Mouse (Mus musculus) limb, embryonic 10.5 days (tissue): Measurements from ENCODE around the gene Cdk16. TPM values are rescaled to one million over a fixed set of nuclear protein-coding genes. Genes with fewer than 3 reads are reported as not detected.

Experiments
- DNase-seq: peaks from one replicate; pipeline ENCODE4 v3.0.0-alpha.2; 2017; ENCODE audit warnings: low spot score
- H3K27ac ChIP-seq: fragments of 300-500 bp; sonication (generic); 2 replicates; pipeline ENCODE4 v1.5.1; 2016; ENCODE audit warnings: mild to moderate bottlenecking
- H3K27me3 ChIP-seq: fragments of 300-500 bp; sonication (generic); 2 replicates; pipeline ENCODE4 v1.6.1; 2016; ENCODE audit warnings: low read depth, mild to moderate bottlenecking; ENCODE audit not compliant: poor library complexity, severe bottlenecking
- H3K36me3 ChIP-seq: fragments of 300-500 bp; sonication (generic); 2 replicates; pipeline ENCODE4 v1.6.1; 2016; ENCODE audit warnings: mild to moderate bottlenecking, moderate library complexity
- H3K4me1 ChIP-seq: fragments of 300-500 bp; sonication (generic); 2 replicates; pipeline ENCODE4 v1.6.1; 2016
- H3K4me3 ChIP-seq: fragments of 300-500 bp; sonication (generic); 2 replicates; pipeline ENCODE4 v1.5.1; 2016; ENCODE audit warnings: mild to moderate bottlenecking, moderate library complexity
- H3K9me3 ChIP-seq: fragments of 300-500 bp; sonication (generic); replicated peaks from 2 replicates; pipeline ENCODE4 v1.6.1; 2016; ENCODE audit warnings: mild to moderate bottlenecking
- WGBS: fragments of 180-500 bp; shearing (Covaris S2); methylation state at CpG from one replicate; pipeline ENCODE4 v1.1.7; 2016; 5-methylcytosine and 5-hydroxymethylcytosine counted together
- polyA plus RNA-seq: library from polyadenylated mRNA; unstranded; fragments of >200 nt; fragmentation: Nextera tagmentation; extraction: Ambion mirVana; gene quantifications from 2 replicates; pipeline ENCODE4 v1.2.1, GENCODE M21; 2016

The Cdk16 gene
- polyA plus RNA-seq, result 124 and 134 TPM in 2 replicates

DNA sequence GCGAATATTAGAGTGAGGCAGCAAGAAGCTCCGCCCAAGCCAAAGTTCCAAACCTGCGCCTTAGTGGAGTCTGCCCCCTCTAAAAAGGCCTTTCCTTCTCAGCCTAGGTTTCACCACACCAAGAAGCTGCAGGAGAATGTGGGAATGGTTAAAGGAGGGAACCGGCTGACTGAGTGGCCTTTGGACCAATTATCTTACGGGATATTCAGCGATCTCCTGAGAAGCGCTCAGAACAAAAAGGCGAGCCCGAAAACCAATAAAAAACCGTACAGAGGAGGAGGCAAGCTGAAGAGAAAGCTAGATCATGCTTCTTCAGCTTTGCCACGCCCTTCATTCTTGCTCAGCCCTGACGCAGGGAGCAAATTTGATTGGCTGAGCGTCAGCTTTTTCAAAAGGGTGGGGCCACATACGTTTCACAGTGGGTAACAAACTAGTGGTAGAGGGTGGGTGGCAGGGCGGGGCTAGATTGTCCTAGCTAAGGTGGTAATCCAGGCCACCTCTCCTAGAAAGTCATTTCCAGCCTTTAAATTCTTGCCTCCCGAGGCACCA, at the start of gene Cdk16:
Gene Cdk16 (plus strand): TSS at position 436 of the 549 bp plus-strand sequence.
- no peaks in the 10 kb centered on the region for H3K9me3 ChIP-seq
- H3K4me1 ChIP-seq, result 0 out of 2 replicates have a peak, but pooled peaks cover 7% of the 10 kb centered on the region
- 10% methylated on average over 16 of the region's 16 CpGs for WGBS
- peaks cover 28% of the 10 kb centered on the region for H3K36me3 ChIP-seq
- peak within 1 kb of the TSS; percentile 68 for H3K4me3 ChIP-seq
- H3K27ac ChIP-seq, result peak within 1 kb of the TSS; percentile 94
- peak; percentile 70 for DNase-seq
- H3K27me3 ChIP-seq, result no peaks in the 10 kb centered on the region

DNA sequence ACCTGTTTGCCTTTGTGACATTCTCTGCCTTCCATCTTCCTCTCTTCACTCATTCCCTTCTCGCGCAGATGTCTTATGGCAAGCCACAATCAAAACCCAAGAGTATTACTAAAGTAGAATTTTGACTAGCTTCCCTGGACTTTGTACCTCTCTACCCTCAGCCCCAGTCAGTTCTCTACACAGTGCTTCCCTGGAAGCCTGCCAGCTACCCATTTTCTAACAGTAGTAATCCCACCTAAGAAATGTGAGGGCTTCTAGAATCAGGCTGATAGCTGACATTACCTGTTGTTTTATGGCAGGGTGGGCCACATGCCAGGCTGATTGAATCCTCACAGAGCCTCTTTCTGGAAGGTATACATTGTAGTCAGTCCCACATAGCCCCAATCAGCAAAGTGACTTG, 49.6 kb upstream of the Cdk16 start:
- Histone ChIP-seq H3K36me3 (peaks cover 83% of the 10 kb centered on the region), H3K4me3 (no peak overlapping the region), H3K4me1 (no peaks in the 10 kb centered on the region), H3K27me3 (no peaks in the 10 kb centered on the region), H3K9me3 (no peaks in the 10 kb centered on the region), H3K27ac (no peak overlapping the region)
- DNase-seq, result no peak
- 97% methylated on average over 2 of the region's 2 CpGs for WGBS

DNA sequence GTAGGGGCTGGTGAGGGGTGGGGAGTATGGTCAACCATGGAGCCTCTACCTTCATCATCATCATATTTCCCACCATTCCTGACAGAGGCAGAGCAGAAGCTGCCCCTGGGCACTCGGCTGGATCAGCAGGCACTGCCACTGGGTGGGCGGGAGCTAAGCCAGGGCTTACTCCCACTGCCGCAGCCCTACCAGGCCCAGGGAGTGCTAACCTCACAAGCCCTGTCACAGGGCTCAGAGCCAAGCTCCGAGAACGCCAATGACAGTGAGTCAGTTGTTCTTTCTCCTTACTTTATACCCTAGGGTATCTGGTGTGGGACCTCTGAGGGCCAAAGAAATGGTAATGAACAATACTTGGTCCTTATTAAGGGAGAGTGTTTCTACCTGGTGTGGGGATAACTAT, 43.0 kb upstream of the Cdk16 start:
- Histone ChIP-seq H3K36me3 (peaks cover 97% of the 10 kb centered on the region), H3K27ac (no peak overlapping the region), H3K4me3 (no peak overlapping the region), H3K4me1 (no peaks in the 10 kb centered on the region), H3K9me3 (no peaks in the 10 kb centered on the region), H3K27me3 (no peaks in the 10 kb centered on the region)
- DNase-seq, result no peak
- WGBS, result 92% methylated on average over 5 of the region's 5 CpGs

DNA sequence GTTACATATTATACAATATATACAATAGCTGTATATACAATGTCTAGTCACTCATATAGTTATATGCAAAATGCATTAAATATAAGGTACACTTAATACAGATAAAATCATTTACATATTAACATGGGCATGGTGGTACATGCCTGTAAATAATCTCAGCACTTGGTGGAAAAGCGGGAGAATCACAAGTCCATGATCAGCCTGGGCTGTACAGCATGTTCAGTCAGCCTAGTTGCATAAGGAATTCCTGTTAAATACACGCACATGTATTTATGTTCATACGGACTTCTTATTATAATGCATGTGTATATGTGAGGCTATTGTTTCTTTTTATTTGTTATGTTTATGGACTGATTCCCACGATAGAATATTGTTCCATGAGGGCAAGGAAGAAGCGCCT, 30.2 kb upstream of the Cdk16 start:
- 31% methylated on average over 5 of the region's 5 CpGs for WGBS
- DNase-seq, result no peak
- H3K27ac ChIP-seq, result no peak overlapping the region
- H3K4me3 ChIP-seq, result peak overlapping the region; percentile 56
- H3K27me3 ChIP-seq, result no peaks in the 10 kb centered on the region
- H3K9me3 ChIP-seq, result no peaks in the 10 kb centered on the region
- H3K36me3 ChIP-seq, result no peaks in the 10 kb centered on the region
- H3K4me1 ChIP-seq, result no peaks in the 10 kb centered on the region

DNA sequence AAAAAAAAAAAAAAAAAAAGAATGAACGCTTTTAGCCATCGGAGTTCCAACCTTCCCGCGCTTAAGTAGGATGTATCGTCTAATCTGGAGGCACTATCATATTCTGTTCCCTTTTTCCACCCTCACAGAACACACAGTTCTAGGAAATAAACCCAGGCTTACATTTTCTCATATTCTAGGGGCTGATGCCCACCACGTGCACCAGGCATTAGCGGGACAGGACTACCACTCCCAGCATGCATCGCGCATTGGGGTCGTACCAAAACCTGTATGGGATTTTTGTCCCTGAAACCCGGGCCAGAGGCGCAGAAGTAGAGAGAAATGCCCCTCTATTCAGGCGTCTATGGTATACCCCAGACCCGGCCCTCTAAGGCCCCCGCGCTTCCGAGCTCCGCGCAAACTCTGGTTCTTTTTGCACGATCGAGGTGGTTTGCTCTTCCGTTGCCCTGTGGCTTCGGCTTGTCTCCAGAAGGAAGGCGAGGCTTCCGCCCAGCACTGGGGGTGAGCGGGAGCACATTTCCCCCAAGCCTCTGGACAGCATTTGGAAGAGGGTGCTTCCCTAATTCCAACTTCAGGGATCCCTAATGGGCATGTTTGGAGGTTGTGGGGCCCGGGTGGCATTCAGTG, 29.6 kb upstream of the Cdk16 start, which contains the start of gene Uba1:
Gene Uba1 (plus strand): TSS at position 301 of the 627 bp plus-strand sequence.
- peak within 1 kb of the TSS; percentile 67 for H3K27ac ChIP-seq
- H3K9me3 ChIP-seq, result no peaks in the 10 kb centered on the region
- H3K4me1 ChIP-seq, result no peaks in the 10 kb centered on the region
- WGBS, result 10% methylated on average over 27 of the region's 27 CpGs
- H3K4me3 ChIP-seq, result peak within 1 kb of the TSS; percentile 56
- no peaks in the 10 kb centered on the region for H3K27me3 ChIP-seq
- peak; percentile 81 for DNase-seq
- no peaks in the 10 kb centered on the region for H3K36me3 ChIP-seq

DNA sequence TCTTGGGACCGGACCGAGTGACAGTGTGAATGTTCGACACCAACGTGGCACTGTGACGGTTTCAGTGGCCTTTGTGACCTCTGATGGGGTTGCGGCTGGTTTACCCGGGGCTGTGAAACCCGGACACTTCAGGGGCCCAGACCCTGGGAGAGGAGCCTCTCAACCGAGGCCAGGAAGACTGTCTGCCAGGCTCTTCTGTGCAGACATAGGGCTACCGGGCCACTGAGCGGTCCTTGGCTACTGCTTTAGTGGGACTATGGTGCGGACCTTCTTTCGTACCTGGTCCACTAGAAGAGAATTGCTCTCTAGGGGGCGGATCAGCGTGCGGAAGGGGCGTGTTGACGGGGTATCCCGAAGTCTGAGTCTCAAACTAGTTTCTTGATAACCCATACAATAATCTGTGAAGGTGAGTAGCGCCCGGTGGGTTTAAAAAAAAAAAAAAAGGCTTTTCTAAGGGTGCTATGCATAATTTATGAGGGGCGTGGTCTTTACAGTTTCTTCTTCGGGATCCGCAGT, 28.8 kb upstream of the Cdk16 start:
- H3K27ac ChIP-seq, result peak overlapping the region; percentile 67
- no peaks in the 10 kb centered on the region for H3K27me3 ChIP-seq
- H3K9me3 ChIP-seq, result no peaks in the 10 kb centered on the region
- H3K4me3 ChIP-seq, result peak overlapping the region; percentile 56
- peak; percentile 38 for DNase-seq
- WGBS, result 5% methylated on average over 24 of the region's 24 CpGs
- H3K4me1 ChIP-seq, result 0 out of 2 replicates have a peak, but pooled peaks cover 3% of the 10 kb centered on the region
- H3K36me3 ChIP-seq, result no peaks in the 10 kb centered on the region

DNA sequence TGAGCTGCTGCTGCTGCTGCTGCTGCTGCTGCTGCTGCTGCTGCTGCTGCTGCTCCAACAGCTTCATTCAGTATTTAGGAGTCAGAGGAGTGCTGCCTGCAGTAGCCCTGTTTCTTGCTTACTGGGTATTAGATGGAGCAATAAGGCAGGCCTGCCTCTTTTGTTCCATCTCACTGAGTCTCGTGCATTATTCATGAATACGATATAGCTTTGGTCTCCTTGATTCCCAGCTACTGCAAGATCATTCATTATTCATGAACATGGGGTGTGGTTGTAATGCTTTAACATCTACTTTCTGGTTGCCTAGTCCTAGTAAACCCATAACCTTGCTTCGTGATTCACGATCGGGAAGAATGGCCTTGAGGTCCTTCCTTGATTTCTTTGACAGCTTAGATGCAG, 25.4 kb upstream of the Cdk16 start:
- H3K36me3 ChIP-seq, result peaks cover 25% of the 10 kb centered on the region
- 22% methylated on average over 5 of the region's 5 CpGs for WGBS
- H3K9me3 ChIP-seq, result no peaks in the 10 kb centered on the region
- no peak for DNase-seq
- no peak overlapping the region for H3K27ac ChIP-seq
- H3K4me3 ChIP-seq, result peak overlapping the region; percentile 71; the same call in 1 of the 2 replicates
- 0 out of 2 replicates have a peak, but pooled peaks cover 5% of the 10 kb centered on the region for H3K4me1 ChIP-seq
- no peaks in the 10 kb centered on the region for H3K27me3 ChIP-seq

DNA sequence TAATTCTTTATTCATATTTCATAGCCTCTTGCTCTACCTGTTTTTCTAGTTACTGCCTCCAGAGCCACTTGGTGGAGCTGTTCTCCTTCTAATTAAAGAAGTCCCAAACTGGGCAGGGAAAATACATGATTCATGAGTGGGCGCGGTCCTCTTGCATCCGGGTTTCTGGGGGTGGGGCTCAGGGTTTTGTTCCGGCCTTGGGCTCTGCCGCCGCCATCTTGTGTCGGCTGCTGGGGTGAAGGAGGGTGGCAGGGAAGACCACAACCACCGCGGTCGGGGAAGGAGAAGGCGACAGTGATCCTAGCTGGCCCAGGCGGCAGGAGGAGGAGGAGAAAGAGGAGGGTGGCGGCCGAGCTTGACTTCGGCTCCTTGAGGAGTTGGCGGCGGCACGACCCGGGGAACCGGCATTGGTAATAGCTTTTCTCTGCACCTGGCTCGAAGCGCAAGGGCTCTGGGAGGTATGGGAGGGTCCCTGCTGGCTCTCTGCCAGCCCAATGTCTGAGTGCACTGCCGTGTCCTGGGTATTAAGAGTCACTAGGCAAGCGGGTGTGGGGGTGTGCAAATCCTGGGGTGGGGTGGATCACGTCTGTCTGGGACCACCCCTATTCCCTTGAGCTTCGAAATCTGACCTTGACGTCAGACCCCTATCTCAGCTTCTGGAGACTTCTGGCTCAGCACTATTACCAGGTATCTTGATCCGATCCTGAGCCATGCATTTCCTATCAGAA, 24.9 kb upstream of the Cdk16 start:
- Histone ChIP-seq H3K27ac (peak overlapping the region; percentile 87), H3K4me1 (0 out of 2 replicates have a peak, but pooled peaks cover 5% of the 10 kb centered on the region), H3K27me3 (no peaks in the 10 kb centered on the region), H3K4me3 (peak overlapping the region; percentile 71), H3K9me3 (no peaks in the 10 kb centered on the region), H3K36me3 (peaks cover 31% of the 10 kb centered on the region)
- WGBS, result 15% methylated on average over 25 of the region's 28 CpGs
- DNase-seq, result peak; percentile 85

DNA sequence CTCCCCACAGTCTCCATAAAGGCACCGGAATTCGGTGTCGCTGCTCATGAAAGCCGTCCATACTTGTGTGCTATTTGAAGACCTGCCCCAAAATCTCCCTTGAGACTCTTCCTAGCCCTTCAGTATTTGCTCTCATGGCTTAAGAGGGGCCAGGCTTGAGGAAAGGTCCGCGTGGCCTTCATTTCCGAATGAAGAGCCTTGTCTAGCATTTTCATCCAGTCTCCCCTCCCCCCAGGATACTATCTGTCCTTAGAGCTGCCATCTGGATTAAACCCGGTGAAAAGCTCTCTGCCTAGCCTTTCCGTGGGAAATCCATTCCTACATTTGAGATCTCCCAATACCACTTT, 24.3 kb upstream of the Cdk16 start:
- peak overlapping the region; percentile 71 for H3K4me3 ChIP-seq
- 13% methylated on average over 9 of the region's 9 CpGs for WGBS
- no peaks in the 10 kb centered on the region for H3K27me3 ChIP-seq
- no peak for DNase-seq
- H3K4me1 ChIP-seq, result 0 out of 2 replicates have a peak, but pooled peaks cover 5% of the 10 kb centered on the region
- H3K36me3 ChIP-seq, result peaks cover 36% of the 10 kb centered on the region
- H3K9me3 ChIP-seq, result no peaks in the 10 kb centered on the region
- peak overlapping the region; percentile 87 for H3K27ac ChIP-seq

DNA sequence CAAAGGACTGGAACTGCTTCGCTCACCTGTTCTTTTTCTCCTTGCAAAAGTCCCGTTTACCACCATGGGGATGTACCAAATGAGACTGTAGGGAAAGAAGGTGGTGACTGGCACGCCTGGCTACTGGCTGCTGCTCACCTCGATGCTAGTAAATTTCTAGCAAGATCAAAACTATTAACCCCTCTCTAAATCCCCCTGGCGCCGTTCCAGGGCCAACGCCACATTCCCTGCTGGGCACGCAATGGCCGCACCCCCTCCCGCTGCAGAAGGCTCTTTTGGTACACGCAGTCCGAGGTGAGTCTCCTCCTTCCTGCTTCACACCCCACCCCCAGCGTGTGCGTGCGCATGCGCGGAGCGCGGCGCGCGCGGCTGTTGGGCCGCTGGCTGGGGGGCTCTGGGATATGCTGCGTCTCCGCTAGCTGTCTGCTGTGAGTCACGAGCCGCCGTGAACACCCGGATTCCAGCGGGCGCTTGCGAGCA, 354 bp downstream of the Cdk16 start:
- Histone ChIP-seq H3K36me3 (peaks cover 28% of the 10 kb centered on the region), H3K4me1 (0 out of 2 replicates have a peak, but pooled peaks cover 7% of the 10 kb centered on the region), H3K9me3 (no peaks in the 10 kb centered on the region), H3K27ac (peak overlapping the region; percentile 94), H3K27me3 (no peaks in the 10 kb centered on the region), H3K4me3 (peak overlapping the region; percentile 68)
- peak; percentile 84 for DNase-seq
- 14% methylated on average over 21 of the region's 33 CpGs for WGBS

DNA sequence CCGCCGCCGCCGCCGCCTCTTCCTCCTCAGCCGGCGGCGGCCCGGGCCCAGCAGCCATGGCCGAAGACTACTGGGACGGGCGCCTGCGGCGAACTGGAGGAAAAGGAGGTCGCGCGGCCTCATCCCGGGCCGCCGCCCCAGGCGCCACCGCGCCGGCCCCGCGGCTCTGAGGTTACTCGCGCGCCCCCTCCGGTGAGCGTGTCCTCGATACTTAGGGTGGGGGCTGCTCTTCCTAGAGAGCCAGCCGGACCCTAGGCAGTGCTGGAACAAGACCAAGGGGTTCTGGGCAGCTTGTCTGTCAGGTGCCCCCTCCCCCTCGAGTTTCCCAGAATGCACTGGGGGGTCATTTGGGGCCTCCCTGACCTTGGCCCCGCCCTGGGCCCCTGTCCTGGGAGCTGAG, 861 bp downstream of the Cdk16 start:
- Histone ChIP-seq H3K36me3 (peaks cover 29% of the 10 kb centered on the region), H3K9me3 (no peaks in the 10 kb centered on the region), H3K27ac (peak overlapping the region; percentile 94), H3K27me3 (no peaks in the 10 kb centered on the region), H3K4me1 (0 out of 2 replicates have a peak, but pooled peaks cover 7% of the 10 kb centered on the region), H3K4me3 (peak overlapping the region; percentile 68)
- peak; percentile 62 for DNase-seq
- 9% methylated on average over 30 of the region's 35 CpGs for WGBS

DNA sequence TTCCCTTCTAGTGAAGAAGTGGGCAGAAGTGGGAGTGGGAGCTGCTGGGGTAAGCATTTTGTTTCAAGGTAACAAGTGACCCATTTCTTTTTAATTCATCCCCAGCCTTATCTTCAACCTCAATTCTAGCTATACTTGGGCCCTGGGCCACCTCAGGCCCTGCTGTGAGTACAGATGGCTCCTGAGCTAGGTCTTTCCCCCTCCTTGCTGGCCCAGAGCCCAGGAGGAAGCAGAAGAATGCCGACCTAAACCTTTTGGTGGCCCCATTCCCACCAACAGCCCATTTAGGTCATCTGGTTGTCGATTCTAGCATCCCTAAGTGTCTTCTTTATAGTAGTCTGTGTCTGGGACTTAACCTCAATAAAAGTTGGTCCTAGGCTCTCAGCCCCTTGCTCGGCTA, 3.8 kb downstream of the Cdk16 start:
- H3K4me1 ChIP-seq, result 0 out of 2 replicates have a peak, but pooled peaks cover 7% of the 10 kb centered on the region
- H3K4me3 ChIP-seq, result no peak overlapping the region
- 69% methylated on average over 3 of the region's 3 CpGs for WGBS
- no peaks in the 10 kb centered on the region for H3K9me3 ChIP-seq
- no peak overlapping the region for H3K27ac ChIP-seq
- no peaks in the 10 kb centered on the region for H3K27me3 ChIP-seq
- H3K36me3 ChIP-seq, result peaks cover 50% of the 10 kb centered on the region
- DNase-seq, result no peak
